Mouse (Mus musculus) embryonic fibroblast, embryonic 13.5 days (primary cell): ENCODE measurements at regions not wholly inside any gene's neighbourhood (a gene's known extent, or its start where the extent isn't known, plus 50 kb on each side); places are given as distances from the start of the nearest gene placed in this dataset.

Experiments
- H3K27ac ChIP-seq: 2 replicates; pipeline ENCODE4 v1.5.1; 2012; ENCODE audit warnings: low read length, control low read depth, inconsistent platforms; ENCODE audit not compliant: insufficient read depth
- H3K4me1 ChIP-seq: 2 replicates; pipeline ENCODE4 v1.6.1; 2011; ENCODE audit warnings: low read length; ENCODE audit not compliant: control insufficient read depth, insufficient read depth
- H3K4me3 ChIP-seq: 2 replicates; pipeline ENCODE4 v1.5.1; 2011; ENCODE audit warnings: mild to moderate bottlenecking, control low read depth, low read length; ENCODE audit not compliant: insufficient read depth
- CTCF ChIP-seq: IDR thresholded peaks from 2 replicates; pipeline ENCODE4 v1.5.1; 2011; ENCODE audit warnings: mild to moderate bottlenecking, control low read depth, low read length, moderate library complexity, borderline replicate concordance; ENCODE audit not compliant: insufficient read depth
- POLR2A ChIP-seq: IDR thresholded peaks from 2 replicates; pipeline ENCODE4 v1.6.1; 2011; ENCODE audit warnings: low read depth, mild to moderate bottlenecking, control low read depth, low read length, moderate library complexity

DNA sequence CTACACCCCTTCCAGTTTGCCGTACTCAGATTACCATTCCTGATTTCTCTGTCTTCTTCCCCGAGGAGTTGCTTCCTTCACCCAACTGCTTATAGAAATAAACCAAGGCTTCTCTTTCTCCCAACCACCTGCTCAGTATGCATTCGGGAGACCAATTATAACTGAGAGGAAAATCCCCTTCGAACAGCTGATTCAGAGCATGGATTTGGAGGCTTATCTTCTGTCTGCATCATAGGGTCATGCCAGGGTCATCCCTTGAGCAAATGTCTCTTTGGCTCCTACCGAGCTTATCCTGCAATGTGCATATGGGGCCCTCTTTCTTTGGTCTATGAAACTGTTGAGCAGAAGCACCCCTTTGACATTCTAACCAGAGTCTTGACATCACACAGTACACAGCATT lies 79.0 kb upstream of the Jazf1 start:
- Histone ChIP-seq H3K4me1 (no peaks in the 10 kb centered on the region), H3K4me3 (no peak overlapping the region), H3K27ac (no peak overlapping the region)
- TF ChIP-seq CTCF: no peak
- TF ChIP-seq POLR2A: no peak

DNA sequence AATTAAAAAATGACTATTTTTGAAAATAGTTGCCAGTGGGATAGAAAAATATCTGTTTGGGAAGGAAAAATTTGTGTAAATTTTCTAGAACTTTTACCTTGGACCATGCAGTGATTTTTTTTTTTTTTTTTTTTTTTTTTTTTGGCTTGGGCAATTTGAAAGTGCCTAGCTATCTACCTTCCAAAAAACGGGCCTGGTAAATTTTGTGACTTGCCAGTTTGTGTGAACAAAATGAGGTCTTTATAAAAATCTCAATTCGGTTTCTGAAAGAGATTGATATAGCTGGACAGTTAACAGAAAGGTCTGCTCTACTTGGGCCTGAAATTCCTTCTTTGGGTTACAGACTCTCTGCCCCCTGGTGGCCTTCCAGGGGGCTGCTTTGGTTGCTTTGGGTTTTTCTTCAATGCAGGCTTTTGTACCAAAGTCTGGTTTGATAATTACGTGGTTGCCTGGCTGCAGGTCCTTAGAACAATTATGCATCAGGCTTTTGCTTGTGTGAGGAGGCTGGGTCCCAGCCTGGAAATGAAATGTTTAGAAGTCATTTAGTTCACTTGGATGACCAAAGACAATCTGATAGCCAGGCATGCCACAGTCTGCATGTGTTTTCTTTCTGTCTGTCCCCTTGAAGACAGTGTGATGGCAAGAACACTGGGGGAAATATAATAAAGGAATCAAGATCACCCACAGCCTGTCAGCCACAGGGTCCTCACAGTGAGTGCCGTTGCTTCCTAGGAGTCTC lies 75.6 kb upstream of the Jazf1 start:
- Histone ChIP-seq H3K27ac (no peak overlapping the region), H3K4me3 (no peak overlapping the region), H3K4me1 (no peaks in the 10 kb centered on the region)
- TF ChIP-seq CTCF: no peak
- no peak for TF ChIP-seq POLR2A

DNA sequence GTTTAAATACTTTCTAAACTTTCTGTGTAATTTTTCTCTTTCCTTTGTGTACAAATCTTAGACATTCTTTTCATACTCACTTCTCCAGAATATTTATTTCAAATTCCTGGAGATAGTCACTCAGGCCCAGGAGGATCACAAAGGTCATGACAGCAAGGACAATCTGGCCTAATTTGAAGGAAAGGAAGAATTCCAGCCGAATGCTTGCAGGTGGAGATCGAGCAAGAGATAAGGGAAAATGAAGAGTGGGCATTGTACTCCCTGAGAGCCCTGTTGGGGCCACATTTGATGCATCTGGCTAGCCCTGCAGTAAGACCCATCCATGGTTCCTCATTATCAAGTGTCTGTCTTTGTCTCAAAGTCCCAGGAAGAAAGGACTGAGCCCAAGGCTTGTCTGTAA lies 66.0 kb upstream of the Jazf1 start:
- TF ChIP-seq POLR2A: no peak
- no peak for TF ChIP-seq CTCF
- Histone ChIP-seq H3K4me3 (no peak overlapping the region), H3K27ac (no peak overlapping the region), H3K4me1 (no peaks in the 10 kb centered on the region)

DNA sequence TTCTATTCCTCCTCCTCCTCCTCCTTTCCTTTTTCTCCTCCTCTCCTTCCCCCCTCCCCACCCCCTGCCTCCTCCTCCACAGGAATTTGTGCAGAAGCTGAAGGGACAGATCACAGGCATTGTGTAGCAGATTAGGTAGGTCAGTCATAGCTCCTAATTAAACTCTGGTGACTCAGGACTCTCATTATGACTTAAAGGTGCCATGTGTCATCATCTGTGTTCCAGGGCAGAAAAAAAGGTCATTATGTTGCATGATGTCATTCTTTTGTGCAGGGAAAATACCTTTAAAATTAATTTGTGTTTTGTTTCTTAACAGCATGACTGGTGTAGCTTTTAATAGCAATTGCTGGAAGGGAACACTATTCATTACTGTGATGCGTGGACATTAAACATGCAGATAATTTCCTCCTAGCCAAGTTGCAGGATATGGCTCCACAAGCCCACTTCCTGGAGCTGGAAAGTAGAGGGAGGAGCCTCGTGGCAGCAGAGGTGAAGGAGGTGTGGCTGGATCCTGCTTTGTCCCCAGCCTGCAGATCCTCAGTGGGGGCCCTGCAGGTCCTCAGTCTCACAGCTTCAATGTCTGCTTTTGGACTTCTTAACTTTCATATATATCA lies 62.4 kb upstream of the Jazf1 start:
- H3K4me3 ChIP-seq: no peak overlapping the region

DNA sequence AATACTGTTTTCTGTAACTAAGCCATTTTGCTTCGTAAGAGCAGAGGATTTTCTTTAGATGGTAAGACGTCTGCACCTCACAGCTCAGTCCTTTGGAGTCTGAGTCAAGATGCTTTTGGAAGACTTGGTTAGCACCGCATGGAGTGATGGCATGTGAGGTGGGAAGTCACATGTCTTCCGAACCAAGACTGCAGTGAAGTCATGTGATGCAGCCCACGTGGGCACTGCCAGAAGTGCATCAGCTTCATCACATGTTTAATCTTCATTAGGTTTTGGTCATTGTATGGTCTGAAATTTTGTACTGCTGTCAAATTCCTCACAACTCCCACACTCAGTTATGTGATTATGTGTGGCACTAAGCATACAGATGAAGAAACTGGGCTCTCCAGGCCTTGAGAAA lies 58.3 kb upstream of the Jazf1 start:
- Histone ChIP-seq H3K4me3 (no peak overlapping the region), H3K4me1 (no peaks in the 10 kb centered on the region), H3K27ac (no peak overlapping the region)
- TF ChIP-seq CTCF: no peak
- no peak for TF ChIP-seq POLR2A

More for the DNA sequence above, 62.4 kb upstream of the Jazf1 start:
- no peak overlapping the region for H3K27ac ChIP-seq
- no peak for TF ChIP-seq POLR2A
- TF ChIP-seq CTCF: no peak
- H3K4me1 ChIP-seq: no peaks in the 10 kb centered on the region

DNA sequence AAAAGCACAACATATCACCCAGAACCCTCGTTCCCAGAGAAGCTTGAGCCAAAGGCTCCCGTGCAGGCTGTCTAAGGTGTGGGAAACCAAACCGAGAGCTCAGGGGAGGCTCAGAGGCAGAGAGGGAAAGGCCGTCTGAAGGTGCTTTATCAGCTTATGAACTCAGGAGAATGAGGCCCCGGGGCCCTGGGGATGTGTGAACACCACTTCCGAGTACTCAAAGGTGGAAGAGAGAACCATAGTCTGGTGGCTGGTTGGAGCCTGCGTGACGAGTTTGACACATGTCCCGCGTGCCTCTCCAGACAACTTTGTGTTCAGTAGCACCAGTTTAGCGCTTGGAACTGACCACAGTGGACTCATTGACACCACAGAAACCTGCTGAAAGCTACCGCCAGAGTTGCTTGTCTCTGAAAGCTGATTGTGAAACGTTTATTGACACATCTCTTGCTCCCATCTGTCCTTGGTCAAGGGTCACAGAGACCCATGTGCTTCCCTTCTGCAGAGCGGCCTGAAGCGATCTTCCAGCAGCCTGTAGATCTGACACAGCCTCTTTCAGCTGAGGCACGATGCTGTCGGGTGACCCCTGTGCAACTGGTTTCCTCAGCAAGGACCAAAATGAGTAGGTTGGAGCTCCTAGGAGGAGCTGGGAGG lies 56.5 kb upstream of the Jazf1 start:
- Histone ChIP-seq H3K4me1 (no peaks in the 10 kb centered on the region), H3K27ac (no peak overlapping the region), H3K4me3 (no peak overlapping the region)
- no peak for TF ChIP-seq CTCF
- TF ChIP-seq POLR2A: no peak

DNA sequence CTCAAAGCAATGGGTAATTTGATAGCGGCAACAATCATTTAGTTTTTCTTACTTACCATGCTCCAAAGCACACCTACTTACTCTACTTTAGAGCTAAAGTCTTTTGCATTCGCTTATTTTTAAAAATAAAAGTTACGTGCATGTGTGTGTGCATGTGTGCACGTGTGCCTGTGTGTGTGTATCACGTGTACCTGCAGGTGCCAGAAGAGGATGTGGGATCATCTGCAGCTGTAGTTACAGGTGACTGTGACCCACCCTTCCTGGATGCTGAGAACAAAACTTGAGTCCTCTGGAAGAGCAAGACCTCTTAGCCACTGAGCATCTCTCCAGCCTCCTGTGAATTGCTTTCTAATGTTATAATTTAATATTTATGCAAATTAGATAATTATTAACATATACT lies 52.0 kb upstream of the Jazf1 start:
- Histone ChIP-seq H3K4me3 (no peak overlapping the region), H3K27ac (no peak overlapping the region), H3K4me1 (no peaks in the 10 kb centered on the region)
- TF ChIP-seq POLR2A: no peak
- TF ChIP-seq CTCF: no peak
